Mouse (Mus musculus) large intestine, adult 2 months (tissue): Measurements from ENCODE around the gene Tnip3. TPM values are rescaled to one million over a fixed set of nuclear protein-coding genes. Genes with fewer than 3 reads are reported as not detected.
A peak's percentile ranks its signal among the peaks of the same experiment; 100 is the strongest.

Source experiments
- DNase-seq: peaks from one replicate; pipeline ENCODE4 v3.0.0-alpha.2; 2012; ENCODE audit warnings: low read depth, low spot score
- WGBS: fragments of 180-500 bp; shearing (Covaris S2); methylation state at CpG from one replicate; pipeline ENCODE4 v1.1.7; 2018; 5-methylcytosine and 5-hydroxymethylcytosine counted together
- polyA plus RNA-seq: library from polyadenylated mRNA; depleted of rRNA; stranded (reverse); fragments of >200 nt; gene quantifications from 2 replicates; pipeline ENCODE4 v1.2.3, GENCODE M21; 2012; rRNA removed

Tnip3 gene
- polyA plus RNA-seq, 1 experiment, result 0.20 TPM

GRCm38 (mm10) chr6:65623016-65623715, 98.1 kb downstream of the Tnip3 start:
- DNase-seq, result no peak
- WGBS, result 71% methylated on average over 3 of the region's 3 CpGs

GRCm38 (mm10) chr6:65630578-65630977, 105.5 kb downstream of the Tnip3 start:
- WGBS, result 30% methylated on average over 2 of the region's 2 CpGs
- DNase-seq, result peak; percentile 57

GRCm38 (mm10) chr6:65632184-65632583, 107.1 kb downstream of the Tnip3 start:
- 84% methylated on average over 5 of the region's 5 CpGs for WGBS
- DNase-seq, result no peak

GRCm38 (mm10) chr6:65642431-65642830, 117.3 kb downstream of the Tnip3 start:
- no peak for DNase-seq

GRCm38 (mm10) chr6:65644110-65644509, 119.0 kb downstream of the Tnip3 start:
- WGBS, result 87% methylated on average over 4 of the region's 4 CpGs
- no peak for DNase-seq

- WGBS, result 72% methylated on average over 3 of the region's 3 CpGs
- DNase-seq, result no peak
These were observed 121.3 kb downstream of the Tnip3 start for GRCm38 (mm10) chr6:65646408-65646807.

- no peak for DNase-seq
- 74% methylated on average over 6 of the region's 6 CpGs for whole genome bisulfite sequencing
These were observed 122.6 kb downstream of the Tnip3 start for GRCm38 (mm10) chr6:65647731-65648130.

GRCm38 (mm10) chr6:65651376-65651775, 126.3 kb downstream of the Tnip3 start:
- WGBS, result 26% methylated on average over 4 of the region's 4 CpGs
- no peak for DNase-seq

- WGBS, result 78% methylated on average over 4 of the region's 4 CpGs
- no peak for DNase-seq
These were observed 136.2 kb downstream of the Tnip3 start for GRCm38 (mm10) chr6:65661272-65661671.

GRCm38 (mm10) chr6:65662050-65662449, 136.9 kb downstream of the Tnip3 start:
- no peak for DNase-seq
- 60% methylated on average over 2 of the region's 2 CpGs for WGBS

- no peak for DNase-seq
- 73% methylated on average over 6 of the region's 6 CpGs for WGBS
These were observed 138.9 kb downstream of the Tnip3 start for GRCm38 (mm10) chr6:65663990-65664389.

GRCm38 (mm10) chr6:65666295-65666694, 141.2 kb downstream of the Tnip3 start:
- WGBS, result 95% methylated on average over 3 of the region's 3 CpGs

GRCm38 (mm10) chr6:65669971-65670370, 144.9 kb downstream of the Tnip3 start:
- DNase-seq, result no peak

More at GRCm38 (mm10) chr6:65666295-65666694, 141.2 kb downstream of the Tnip3 start:
- DNase-seq, result no peak

GRCm38 (mm10) chr6:65670981-65671411, 145.9 kb downstream of the Tnip3 start:
- WGBS, result 30% methylated on average over 21 of the region's 21 CpGs
- DNase-seq, result no peak

More at GRCm38 (mm10) chr6:65669971-65670370, 144.9 kb downstream of the Tnip3 start:
- 35% methylated on average over 2 of the region's 2 CpGs for whole genome bisulfite sequencing

- DNase-seq, result no peak
- 0% methylated on average over 26 of the region's 45 CpGs for WGBS
These were observed 146.3 kb downstream of the Tnip3 start, which contains the start of gene Ndnf for GRCm38 (mm10) chr6:65671451-65671850. Ndnf (plus strand) TSS chr6:65671590.

GRCm38 (mm10) chr6:65672131-65673031, 147.3 kb downstream of the Tnip3 start:
- 1% methylated on average over 57 of the region's 57 CpGs for WGBS
- DNase-seq, result no peak

Other genes with a start within 250 kb of the Tnip3 start
- gene C130060K24Rik, start 144.2 kb upstream of the Tnip3 start, polyA plus RNA-seq, result not detected in 2 replicates
- gene Ndnf, start 146.3 kb downstream of the Tnip3 start, polyA plus RNA-seq, result 0.26 and 0.27 TPM in 2 replicates